Mouse (Mus musculus) myocyte (in vitro differentiated cells): ENCODE results near the gene Tfap4. TPM values are rescaled to one million over a fixed set of nuclear protein-coding genes. Genes with fewer than 3 reads are reported as not detected.

ENCODE experiments used
- H3K27me3 ChIP-seq: one replicate; pipeline ENCODE4 v1.6.1; 2011; ENCODE audit not compliant: control insufficient read depth, insufficient read depth, insufficient read length
- H3K36me3 ChIP-seq: one replicate; pipeline ENCODE4 v1.6.1; 2011; ENCODE audit not compliant: control insufficient read depth, insufficient read depth
- H3K4me2 ChIP-seq: one replicate; pipeline ENCODE4 v1.6.1; 2011; ENCODE audit warnings: low read depth, control low read depth
- H3K4me3 ChIP-seq: one replicate; pipeline ENCODE4 v1.5.1; 2011; ENCODE audit warnings: mild to moderate bottlenecking, control low read depth, moderate library complexity
- H3K79me2 ChIP-seq: one replicate; pipeline ENCODE4 v1.6.1; 2011; ENCODE audit not compliant: control insufficient read depth, insufficient read depth
- H3ac ChIP-seq: one replicate; pipeline ENCODE4 v1.6.1; 2011; ENCODE audit not compliant: control insufficient read depth, insufficient read length
- E2F4 ChIP-seq: IDR thresholded peaks from one replicate; pipeline ENCODE4 v1.6.1; 2011; ENCODE audit warnings: mild to moderate bottlenecking, control low read depth, moderate library complexity; ENCODE audit not compliant: insufficient read depth
- MYOD1 ChIP-seq, 3 experiments: IDR thresholded peaks; one replicate each; pipeline ENCODE4 v1.6.1; 2011; ENCODE audit warnings: control low read depth in 2 of 3, low read depth in 2 of 3, mild to moderate bottlenecking in 2 of 3, moderate library complexity in 1 of 3; ENCODE audit not compliant: insufficient read length in 2 of 3, control insufficient read depth in 1 of 3
- REST ChIP-seq: IDR thresholded peaks from one replicate; pipeline ENCODE4 v1.6.1; 2011; ENCODE audit warnings: mild to moderate bottlenecking, control low read depth, moderate library complexity; ENCODE audit not compliant: insufficient read depth, insufficient read length
- polyA plus RNA-seq: library from polyadenylated mRNA; unstranded; fragments of >200 nt; fragmentation: generic; extraction: Trizol; gene quantifications from one replicate; pipeline ENCODE4 v1.2.1, GENCODE M21; 2012; ENCODE audit warnings: missing spikeins

The Tfap4 gene
- polyA plus RNA-seq, 1 experiment = 4.0 TPM

DNA sequence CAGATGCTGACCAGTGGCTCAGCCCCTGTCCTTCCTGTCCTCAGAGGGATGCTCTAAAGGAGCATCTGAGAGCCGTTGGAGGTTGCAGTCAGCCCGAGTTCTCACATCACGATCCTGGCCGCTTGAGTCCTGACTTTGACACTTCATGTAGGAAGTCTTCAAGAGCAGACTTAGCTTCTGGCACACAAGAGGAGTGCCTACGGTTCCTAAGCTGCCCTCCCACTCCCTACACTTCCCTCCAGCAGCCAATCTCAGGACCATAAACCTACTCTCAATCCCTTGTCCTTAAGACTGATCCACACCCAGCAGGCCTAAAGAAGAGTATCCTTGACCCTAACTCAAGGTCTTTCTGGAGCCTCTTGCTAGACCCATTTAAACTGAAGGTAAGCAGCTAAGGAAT lies 63.8 kb downstream of the Tfap4 start:
- TF ChIP-seq E2F4 (no peak), MYOD1 (IDR thresholded peaks at IDR 0.05; ENCODE audit: control insufficient read depth in 1 of 3, insufficient read length in 2 of 3, low read depth in 2 of 3) (no peak), REST (no peak)
- H3K4me3 ChIP-seq = no peak overlapping the region
- H3K79me2 ChIP-seq = peaks cover 24% of the 10 kb centered on the region
- H3K27me3 ChIP-seq = no peaks in the 10 kb centered on the region
- no peak overlapping the region for H3K4me2 ChIP-seq
- peaks cover 24% of the 10 kb centered on the region for H3K36me3 ChIP-seq
- no peak overlapping the region for H3ac ChIP-seq

Other genes with a start within 250 kb of the Tfap4 start
- gene Adcy9, start 139.4 kb downstream of the Tfap4 start, polyA plus RNA-seq = 4.6 TPM
- 381 TPM for gene Srl, start 18.0 kb downstream of the Tfap4 start, polyA plus RNA-seq
- 29.6 TPM for gene Glis2, start 34.9 kb upstream of the Tfap4 start, polyA plus RNA-seq
- 98.6 TPM for gene Pam16, start 65.1 kb upstream of the Tfap4 start, polyA plus RNA-seq
- 34.7 TPM for gene Vasn, start 80.1 kb upstream of the Tfap4 start, polyA plus RNA-seq
- gene Dnaja3, start 80.1 kb upstream of the Tfap4 start, polyA plus RNA-seq = 69.5 TPM
- 15.2 TPM for gene Coro7, start 119.9 kb upstream of the Tfap4 start, polyA plus RNA-seq
- gene Nmral1, start 159.5 kb upstream of the Tfap4 start, polyA plus RNA-seq = 13.3 TPM
- 46.7 TPM for gene Hmox2, start 166.5 kb upstream of the Tfap4 start, polyA plus RNA-seq
- gene Cdip1, start 230.4 kb upstream of the Tfap4 start, polyA plus RNA-seq = 44.9 TPM